Mouse (Mus musculus) colon, adult 2 months (tissue): Measurements from ENCODE around the gene Serpinb13. TPM values are rescaled to one million over a fixed set of nuclear protein-coding genes. Genes with fewer than 3 reads are reported as not detected.

Experiments
- polyA plus RNA-seq: library from polyadenylated mRNA; depleted of rRNA; stranded (reverse); fragments of >200 nt; gene quantifications from 2 replicates; pipeline ENCODE4 v1.2.3, GENCODE M21; 2012; rRNA removed

The Serpinb13 gene
- polyA plus RNA-seq = not detected in 2 replicates

GRCm38 (mm10) chr1:106980684-106981083 is at the start of gene Serpinb13:
Gene Serpinb13 (plus strand): TSS chr1:106980984.

GRCm38 (mm10) chr1:106934265-106934664 is 46.5 kb upstream of the Serpinb13 start, which contains the start of gene Serpinb12:
Gene Serpinb12 (plus strand): TSS chr1:106934449.

Other genes with a start within 250 kb of the Serpinb13 start
- gene Kdsr, start 221.3 kb upstream of the Serpinb13 start, polyA plus RNA-seq = 21.6 and 23.0 TPM in 2 replicates
- gene Vps4b, start 184.3 kb upstream of the Serpinb13 start, polyA plus RNA-seq = 17.0 and 23.3 TPM in 2 replicates
- gene Serpinb5, start 119.8 kb upstream of the Serpinb13 start, polyA plus RNA-seq = 4.6 and 5.2 TPM in 2 replicates
- gene Serpinb12, start 46.5 kb upstream of the Serpinb13 start, polyA plus RNA-seq = not detected in 2 replicates
- not detected in 2 replicates for gene Serpinb3a, start 71.3 kb downstream of the Serpinb13 start, polyA plus RNA-seq
- gene Serpinb3d, start 102.5 kb downstream of the Serpinb13 start, polyA plus RNA-seq = not detected in 2 replicates